ENCODE assay signal across 32 mouse cellular contexts in the genomic region with DNA sequence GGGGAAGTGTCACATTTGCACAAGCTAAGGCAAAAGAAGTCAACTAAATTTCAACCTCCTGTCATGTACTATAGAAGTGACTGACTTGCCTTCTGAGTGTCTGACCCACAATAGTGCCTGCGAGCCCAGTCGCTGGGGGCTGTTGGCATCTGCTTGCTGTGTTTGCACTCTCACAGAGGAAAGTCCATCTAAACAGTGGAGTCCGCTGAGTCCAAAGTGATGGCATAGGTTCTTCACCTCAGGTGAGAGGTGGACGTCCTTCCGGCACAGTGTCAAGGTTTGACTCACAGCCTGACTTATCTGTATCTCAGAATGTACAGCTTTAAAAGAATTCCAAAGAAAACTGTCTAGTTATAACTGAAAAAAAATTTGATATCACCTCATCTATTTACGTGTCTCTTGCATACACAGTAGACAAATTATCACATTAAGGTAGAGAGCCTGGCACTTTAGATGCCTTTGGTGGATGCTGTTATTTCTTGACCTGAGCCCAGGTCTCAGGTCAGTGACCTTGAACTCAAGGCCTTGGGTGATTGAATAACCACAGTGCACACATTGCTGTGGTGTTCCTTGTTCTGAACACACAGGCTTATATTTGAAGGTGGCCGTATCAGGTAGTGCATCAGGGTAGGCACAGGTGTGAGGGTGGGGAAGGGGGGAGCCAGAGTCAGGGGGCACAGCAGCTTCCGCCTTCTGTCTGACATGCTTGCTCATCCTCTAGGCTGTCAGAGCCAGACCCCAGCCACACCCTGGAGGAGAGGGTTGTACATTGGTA.
DNase-seq lines count a peak whose midpoint lies in the region; ATAC-seq and TF ChIP-seq lines count a peak whose summit lies in the region.
"Had no signal": no experiment of that assay in that cellular context is flagged by ENCODE, and none has a peak within 500 bp of the region (broad histone marks: within the 10 kb centered on the region; RNA-seq: fewer than 3 reads in every experiment).

No protein-coding gene starts in this region.

- peaks cover 13% of the 10 kb centered on the region; the same call in 1 of the 2 replicates for H3K4me1 ChIP-seq in kidney, embryonic 15.5 days
- H3K4me1 ChIP-seq in testis, adult 2 months (ENCODE audit: control insufficient read depth, insufficient read depth, low read length): peaks cover 5% of the 10 kb centered on the region; the same call in 1 of the 2 replicates
- H3K4me1 ChIP-seq in liver, embryonic 13.5 days (replicated peaks): no peaks in the 10 kb centered on the region
- H3K4me1 ChIP-seq: forebrain, embryonic 10.5 days; forebrain, embryonic 15.5 days; midbrain, embryonic 10.5 days; midbrain, embryonic 15.5 days; neural tube, embryonic 12.5 days had no signal

- WGBS in kidney, embryonic 15.5 days: 91% methylated on average over 8 of the region's 8 CpGs
- WGBS in liver, embryonic 13.5 days (ENCODE audit: insufficient replicate concordance): 67% methylated on average over 8 of the region's 8 CpGs

- H3K27me3 ChIP-seq in kidney, embryonic 15.5 days: no peaks in the 10 kb centered on the region
- H3K27me3 ChIP-seq in testis, adult 2 months (ENCODE audit: control insufficient read depth, insufficient read depth, low read length): no peaks in the 10 kb centered on the region
- H3K27me3 ChIP-seq in liver, embryonic 13.5 days: no peaks in the 10 kb centered on the region; the same call in 1 of the 2 replicates
- H3K27me3 ChIP-seq: embryonic facial prominence, embryonic 12.5 days; forebrain, embryonic 15.5 days; lung, embryonic 15.5 days; midbrain, embryonic 15.5 days; neural tube, embryonic 12.5 days; Patski had no signal

- H3K36me3 ChIP-seq in kidney, embryonic 15.5 days: no peaks in the 10 kb centered on the region
- H3K36me3 ChIP-seq in testis, adult 2 months (ENCODE audit: control insufficient read depth, insufficient read depth, low read length): no peaks in the 10 kb centered on the region
- no peaks in the 10 kb centered on the region for H3K36me3 ChIP-seq in liver, embryonic 13.5 days
- H3K36me3 ChIP-seq: forebrain, embryonic 10.5 days; forebrain, embryonic 15.5 days; heart, embryonic 13.5 days; lung, embryonic 15.5 days; midbrain, embryonic 10.5 days; midbrain, embryonic 15.5 days; neural tube, embryonic 12.5 days had no signal

- no peak for TF ChIP-seq CTCF in testis, adult 2 months (IDR thresholded peaks at IDR 0.05; ENCODE audit: control insufficient read depth, insufficient read depth, insufficient replicate concordance, low read depth, low read length)

- no peak overlapping the region for H3K4me2 ChIP-seq in kidney, embryonic 15.5 days
- no peak overlapping the region for H3K4me2 ChIP-seq in liver, embryonic 13.5 days
- H3K4me2 ChIP-seq: embryonic facial prominence, embryonic 12.5 days; forebrain, embryonic 15.5 days; heart, embryonic 13.5 days; hindbrain, embryonic 14.5 days; lung, embryonic 15.5 days; midbrain, embryonic 15.5 days; neural tube, embryonic 12.5 days had no signal

- ATAC-seq in kidney, embryonic 15.5 days (replicated peaks; ENCODE audit: low FRiP score): no peak
- peak; percentile 71 for ATAC-seq in liver, embryonic 13.5 days (ENCODE audit: low read depth)
- ATAC-seq: forebrain, embryonic 15.5 days; intestine, postnatal 0 days; midbrain, embryonic 15.5 days; Patski had no signal

- no peaks in the 10 kb centered on the region for H3K9me3 ChIP-seq in kidney, embryonic 15.5 days (replicated peaks)
- H3K9me3 ChIP-seq in liver, embryonic 13.5 days (replicated peaks): no peaks in the 10 kb centered on the region
- H3K9me3 ChIP-seq: embryonic facial prominence, embryonic 12.5 days; forebrain, embryonic 10.5 days; forebrain, embryonic 15.5 days; heart, embryonic 13.5 days; lung, embryonic 15.5 days; midbrain, embryonic 10.5 days; midbrain, embryonic 15.5 days; neural tube, embryonic 12.5 days had no signal

- H3K27ac ChIP-seq in kidney, embryonic 15.5 days: no peak overlapping the region
- no peak overlapping the region for H3K27ac ChIP-seq in testis, adult 2 months (ENCODE audit: control insufficient read depth, insufficient read depth, low read depth, low read length)
- no peak overlapping the region for H3K27ac ChIP-seq in liver, embryonic 13.5 days
- H3K27ac ChIP-seq: embryonic facial prominence, embryonic 12.5 days; forebrain, embryonic 10.5 days; forebrain, embryonic 15.5 days; heart, adult 2 months; heart, embryonic 13.5 days; hindbrain, embryonic 14.5 days; layer of hippocampus, adult 2 months; lung, embryonic 15.5 days; midbrain, embryonic 10.5 days; midbrain, embryonic 15.5 days; neural tube, embryonic 12.5 days; stomach, postnatal 0 days had no signal

- DNase-seq in kidney, adult 18-20 months: peak; percentile 5
- DNase-seq in testis, postnatal 10 days (ENCODE audit: low spot score): no peak
- no peak for DNase-seq in liver, embryonic 13.5 days
- DNase-seq in yolk sac, embryonic 10.5 days (ENCODE audit: low spot score): peak; percentile 22
- DNase-seq in B cell, adult 2 months: no peak
- no peak for DNase-seq in thymus, postnatal 10 days (ENCODE audit: low spot score in 2 of 2)
- DNase-seq: adrenal gland, postnatal 10 days; cerebellum, adult 9-10 months; cerebellum, postnatal 36 days; gastrocnemius, postnatal 36 days; heart, adult 2 months; heart, postnatal 10 days; left cerebral cortex, postnatal 4 days; right cerebral cortex, adult 18-20 months; right cerebral cortex, postnatal 4 days; thymus, postnatal 14 days had no signal

- TF ChIP-seq POLR2A in testis, adult 2 months (IDR thresholded peaks at IDR 0.05; ENCODE audit: control insufficient read depth, low read depth, low read length): no peak

- no peak overlapping the region for H3K4me3 ChIP-seq in kidney, embryonic 15.5 days (replicated peaks)
- H3K4me3 ChIP-seq in testis, adult 2 months (ENCODE audit: control insufficient read depth, low read depth, low read length): peak overlapping the region; percentile 57
- H3K4me3 ChIP-seq in liver, embryonic 13.5 days (replicated peaks): no peak overlapping the region
- H3K4me3 ChIP-seq: embryonic facial prominence, embryonic 12.5 days; forebrain, embryonic 10.5 days; forebrain, embryonic 15.5 days; heart, adult 2 months; heart, embryonic 13.5 days; layer of hippocampus, adult 2 months; lung, embryonic 15.5 days; midbrain, embryonic 10.5 days; midbrain, embryonic 15.5 days; myocyte; neural tube, embryonic 12.5 days had no signal

- no peak overlapping the region for H3K9ac ChIP-seq in kidney, embryonic 15.5 days
- no peak overlapping the region for H3K9ac ChIP-seq in liver, embryonic 13.5 days
- H3K9ac ChIP-seq: embryonic facial prominence, embryonic 12.5 days; forebrain, embryonic 15.5 days; heart, embryonic 13.5 days; hindbrain, embryonic 14.5 days; lung, embryonic 15.5 days; midbrain, embryonic 15.5 days; neural tube, embryonic 12.5 days had no signal

Comparison
In these comparisons a context has a peak if more than half of its experiments do, and no peak if none do; other contexts are left out.
1. DNase-seq: peak in kidney, adult 18-20 months (single experiment) and yolk sac, embryonic 10.5 days (single experiment); none in testis, postnatal 10 days (single experiment), liver, embryonic 13.5 days (single experiment), B cell, adult 2 months (0 of 2) and thymus, postnatal 10 days (0 of 2).